Mouse (Mus musculus): ENCODE results near the gene Fgf11. TPM values are rescaled to one million over a fixed set of nuclear protein-coding genes. Genes with fewer than 3 reads are reported as not detected.

The Fgf11 gene
- polyA plus RNA-seq, 1 experiment from 2014 or later = 3.7 TPM

- peak overlapping the region; percentile 97 for H3K27ac ChIP-seq
- peaks cover 40% of the 10 kb centered on the region for H3K4me1 ChIP-seq
- ATAC-seq (ENCODE audit: low FRiP score) = peak; percentile 12
- H3K4me3 ChIP-seq = peak overlapping the region; percentile 88
- H3K4me2 ChIP-seq (replicated peaks) = peak overlapping the region; percentile 97
- H3K9ac ChIP-seq = peak overlapping the region; percentile 98
- WGBS = 2% methylated on average over 38 of the region's 52 CpGs
- H3K36me3 ChIP-seq = peaks cover 20% of the 10 kb centered on the region
- peaks cover 12% of the 10 kb centered on the region; the same call in 1 of the 2 replicates for H3K27me3 ChIP-seq
- no peaks in the 10 kb centered on the region for H3K9me3 ChIP-seq (replicated peaks)
These were observed 35.3 kb upstream of the Fgf11 start for GRCm38 (mm10) chr11:69836703-69837576.

GRCm38 (mm10) chr11:69835966-69836335 is 34.3 kb upstream of the Fgf11 start:
- H3K9ac ChIP-seq = peak overlapping the region; percentile 98
- no peak for ATAC-seq (ENCODE audit: low FRiP score)
- peaks cover 30% of the 10 kb centered on the region for H3K36me3 ChIP-seq
- H3K4me1 ChIP-seq = peaks cover 44% of the 10 kb centered on the region
- H3K9me3 ChIP-seq (replicated peaks) = no peaks in the 10 kb centered on the region
- H3K4me3 ChIP-seq = peak overlapping the region; percentile 88
- H3K4me2 ChIP-seq (replicated peaks) = peak overlapping the region; percentile 97
- 2% methylated on average over 4 of the region's 4 CpGs for WGBS
- H3K27me3 ChIP-seq = peaks cover 12% of the 10 kb centered on the region; the same call in 1 of the 2 replicates
- peak overlapping the region; percentile 97 for H3K27ac ChIP-seq

GRCm38 (mm10) chr11:69835326-69835965 is 33.8 kb upstream of the Fgf11 start:
- Histone ChIP-seq H3K9me3 (replicated peaks) (no peaks in the 10 kb centered on the region), H3K4me2 (replicated peaks) (peak overlapping the region; percentile 97), H3K36me3 (peaks cover 33% of the 10 kb centered on the region), H3K27me3 (peaks cover 12% of the 10 kb centered on the region; the same call in 1 of the 2 replicates), H3K4me3 (peak overlapping the region; percentile 88), H3K4me1 (peaks cover 46% of the 10 kb centered on the region), H3K27ac (peak overlapping the region; percentile 97), H3K9ac (peak overlapping the region; percentile 98)
- ATAC-seq (ENCODE audit: low FRiP score) = no peak
- WGBS = 1% methylated on average over 9 of the region's 9 CpGs

- peaks cover 36% of the 10 kb centered on the region for H3K36me3 ChIP-seq
- no peak for ATAC-seq (ENCODE audit: low FRiP score)
- peak overlapping the region; percentile 98 for H3K9ac ChIP-seq
- H3K27ac ChIP-seq = peak overlapping the region; percentile 44
- peak overlapping the region; percentile 97 for H3K4me2 ChIP-seq (replicated peaks)
- peak overlapping the region; percentile 88 for H3K4me3 ChIP-seq
- H3K27me3 ChIP-seq = peaks cover 12% of the 10 kb centered on the region; the same call in 1 of the 2 replicates
- peaks cover 48% of the 10 kb centered on the region for H3K4me1 ChIP-seq
- H3K9me3 ChIP-seq (replicated peaks) = no peaks in the 10 kb centered on the region
- 7% methylated on average over 48 of the region's 48 CpGs for WGBS
These were observed 32.4 kb upstream of the Fgf11 start for GRCm38 (mm10) chr11:69834001-69834549.

- no peak for ATAC-seq (ENCODE audit: low FRiP score)
- peaks cover 12% of the 10 kb centered on the region; the same call in 1 of the 2 replicates for H3K27me3 ChIP-seq
- H3K27ac ChIP-seq = no peak overlapping the region
- WGBS = 68% methylated on average over 8 of the region's 8 CpGs
- H3K4me1 ChIP-seq = peaks cover 49% of the 10 kb centered on the region
- peaks cover 38% of the 10 kb centered on the region for H3K36me3 ChIP-seq
- peak overlapping the region; percentile 97 for H3K4me2 ChIP-seq (replicated peaks)
- H3K9me3 ChIP-seq (replicated peaks) = no peaks in the 10 kb centered on the region
- H3K4me3 ChIP-seq = peak overlapping the region; percentile 88
- H3K9ac ChIP-seq = peak overlapping the region; percentile 98
These were observed 31.9 kb upstream of the Fgf11 start for GRCm38 (mm10) chr11:69833554-69833953.

GRCm38 (mm10) chr11:69828832-69829231 is 27.2 kb upstream of the Fgf11 start:
- H3K9ac ChIP-seq = no peak overlapping the region
- no peaks in the 10 kb centered on the region for H3K9me3 ChIP-seq (replicated peaks)
- H3K4me1 ChIP-seq = peaks cover 22% of the 10 kb centered on the region
- no peak overlapping the region for H3K4me3 ChIP-seq
- whole genome bisulfite sequencing = 62% methylated on average over 5 of the region's 5 CpGs
- no peak overlapping the region for H3K27ac ChIP-seq
- H3K27me3 ChIP-seq = 0 out of 2 replicates have a peak, but pooled peaks cover 9% of the 10 kb centered on the region
- ATAC-seq (ENCODE audit: low FRiP score) = no peak
- peaks cover 84% of the 10 kb centered on the region for H3K36me3 ChIP-seq
- no peak overlapping the region for H3K4me2 ChIP-seq (replicated peaks)

- no peak overlapping the region for H3K9ac ChIP-seq
- no peaks in the 10 kb centered on the region for H3K9me3 ChIP-seq (replicated peaks)
- WGBS = 77% methylated on average over 2 of the region's 2 CpGs
- ATAC-seq (ENCODE audit: low FRiP score) = no peak
- no peak overlapping the region for H3K4me2 ChIP-seq (replicated peaks)
- H3K4me1 ChIP-seq = no peaks in the 10 kb centered on the region
- H3K36me3 ChIP-seq = peaks cover 46% of the 10 kb centered on the region
- no peaks in the 10 kb centered on the region for H3K27me3 ChIP-seq
- no peak overlapping the region for H3K4me3 ChIP-seq
- 0 out of 2 replicates have a peak overlapping the region, but pooled peaks have one; percentile 7 for H3K27ac ChIP-seq
These were observed 21.8 kb upstream of the Fgf11 start for GRCm38 (mm10) chr11:69823456-69823855.

GRCm38 (mm10) chr11:69822080-69822479 is 20.4 kb upstream of the Fgf11 start, which contains the start of gene Spem1:
Spem1 (minus strand) TSS chr11:69822180.
- no peak for ATAC-seq (ENCODE audit: low FRiP score)
- Histone ChIP-seq H3K4me3 (no peak within 1 kb of the TSS), H3K27me3 (no peaks in the 10 kb centered on the region), H3K9ac (no peak within 1 kb of the TSS), H3K9me3 (replicated peaks) (0 out of 2 replicates have a peak, but pooled peaks cover 6% of the 10 kb centered on the region), H3K36me3 (peaks cover 33% of the 10 kb centered on the region), H3K4me2 (replicated peaks) (no peak within 1 kb of the TSS), H3K27ac (no peak within 1 kb of the TSS), H3K4me1 (no peaks in the 10 kb centered on the region)
- WGBS = 83% methylated on average over 3 of the region's 3 CpGs

GRCm38 (mm10) chr11:69818871-69819270 is 17.2 kb upstream of the Fgf11 start:
- Histone ChIP-seq H3K36me3 (peaks cover under 1% of the 10 kb centered on the region; the same call in 1 of the 2 replicates), H3K4me1 (no peaks in the 10 kb centered on the region), H3K4me2 (replicated peaks) (no peak overlapping the region), H3K9me3 (replicated peaks) (0 out of 2 replicates have a peak, but pooled peaks cover 10% of the 10 kb centered on the region), H3K4me3 (no peak overlapping the region), H3K27ac (no peak overlapping the region), H3K27me3 (no peaks in the 10 kb centered on the region), H3K9ac (no peak overlapping the region)
- no peak for ATAC-seq (ENCODE audit: low FRiP score)
- WGBS = 90% methylated on average over 8 of the region's 8 CpGs

GRCm38 (mm10) chr11:69818365-69818764 is 16.7 kb upstream of the Fgf11 start, which contains the start of gene Spem2:
Spem2 (minus strand) TSS chr11:69818465.
- Histone ChIP-seq H3K9me3 (replicated peaks) (0 out of 2 replicates have a peak, but pooled peaks cover 10% of the 10 kb centered on the region), H3K9ac (no peak within 1 kb of the TSS), H3K27me3 (no peaks in the 10 kb centered on the region), H3K4me1 (no peaks in the 10 kb centered on the region), H3K4me2 (replicated peaks) (no peak within 1 kb of the TSS), H3K27ac (no peak within 1 kb of the TSS), H3K36me3 (no peaks in the 10 kb centered on the region), H3K4me3 (no peak within 1 kb of the TSS)
- no peak for ATAC-seq (ENCODE audit: low FRiP score)
- 71% methylated on average over 2 of the region's 2 CpGs for WGBS

- no peaks in the 10 kb centered on the region for H3K36me3 ChIP-seq
- H3K4me1 ChIP-seq = no peaks in the 10 kb centered on the region
- no peak overlapping the region for H3K4me3 ChIP-seq
- WGBS = 95% methylated on average over 12 of the region's 12 CpGs
- H3K27me3 ChIP-seq = no peaks in the 10 kb centered on the region
- ATAC-seq (ENCODE audit: low FRiP score) = no peak
- no peak overlapping the region for H3K9ac ChIP-seq
- 0 out of 2 replicates have a peak, but pooled peaks cover 10% of the 10 kb centered on the region for H3K9me3 ChIP-seq (replicated peaks)
- no peak overlapping the region for H3K4me2 ChIP-seq (replicated peaks)
- no peak overlapping the region for H3K27ac ChIP-seq
These were observed 14.9 kb upstream of the Fgf11 start for GRCm38 (mm10) chr11:69816520-69816919.

GRCm38 (mm10) chr11:69815155-69815554 is 13.5 kb upstream of the Fgf11 start, which contains the start of gene Gm39566:
Gm39566 (minus strand) TSS chr11:69815298.
- Histone ChIP-seq H3K4me2 (replicated peaks) (no peak within 1 kb of the TSS), H3K36me3 (no peaks in the 10 kb centered on the region), H3K4me1 (no peaks in the 10 kb centered on the region), H3K9me3 (replicated peaks) (0 out of 2 replicates have a peak, but pooled peaks cover 10% of the 10 kb centered on the region), H3K27ac (no peak within 1 kb of the TSS), H3K4me3 (no peak within 1 kb of the TSS), H3K27me3 (no peaks in the 10 kb centered on the region), H3K9ac (no peak within 1 kb of the TSS)
- no peak for ATAC-seq (ENCODE audit: low FRiP score)
- 54% methylated on average over 10 of the region's 10 CpGs for WGBS

All from hindbrain, embryonic 12.5 days (tissue).